Mouse (Mus musculus): ENCODE results near the gene Kti12. TPM values are rescaled to one million over a fixed set of nuclear protein-coding genes. Genes with fewer than 3 reads are reported as not detected.

Gene Kti12
- 10.0 and 11.2 TPM in 2 replicates for total RNA-seq (2023)

DNA sequence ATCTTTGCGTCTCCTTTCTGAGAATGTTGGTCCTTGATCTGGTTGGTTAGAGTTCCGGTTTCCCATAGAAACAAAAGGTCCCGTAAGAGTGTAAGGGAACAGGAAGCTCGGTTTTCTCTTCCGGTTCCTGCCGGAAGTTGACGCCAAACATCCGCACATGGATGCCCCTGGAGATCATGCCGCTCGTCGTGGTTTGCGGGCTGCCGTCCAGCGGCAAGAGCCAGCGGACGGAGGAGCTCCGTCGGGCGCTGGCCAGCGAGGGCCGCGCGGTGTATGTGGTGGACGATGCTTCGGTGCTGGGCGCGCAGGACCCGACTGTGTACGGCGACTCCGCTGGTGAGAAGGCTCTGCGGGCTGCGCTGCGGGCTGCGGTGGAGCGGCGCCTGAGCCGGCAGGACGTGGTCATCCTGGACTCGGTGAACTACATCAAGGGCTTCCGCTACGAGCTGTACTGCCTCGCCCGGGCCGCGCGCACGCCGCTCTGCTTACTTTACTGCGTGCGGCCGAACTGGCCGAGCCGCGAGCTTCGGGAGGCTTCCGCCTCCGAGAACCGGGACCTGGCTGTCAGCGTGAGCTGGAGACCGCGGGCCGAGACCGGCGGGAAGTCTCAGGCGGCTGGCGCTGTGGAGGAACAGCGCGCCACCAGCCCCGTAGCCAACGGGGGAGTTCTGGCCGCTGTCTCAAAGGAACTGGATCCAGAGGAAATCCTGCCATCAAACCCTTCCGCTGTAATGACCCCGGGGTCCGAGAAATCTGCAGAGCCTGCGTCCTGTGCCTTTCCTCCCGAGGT lies at the start of gene Kti12:
Kti12 (plus strand) TSS at position 71 of the 790 bp plus-strand sequence.

DNA sequence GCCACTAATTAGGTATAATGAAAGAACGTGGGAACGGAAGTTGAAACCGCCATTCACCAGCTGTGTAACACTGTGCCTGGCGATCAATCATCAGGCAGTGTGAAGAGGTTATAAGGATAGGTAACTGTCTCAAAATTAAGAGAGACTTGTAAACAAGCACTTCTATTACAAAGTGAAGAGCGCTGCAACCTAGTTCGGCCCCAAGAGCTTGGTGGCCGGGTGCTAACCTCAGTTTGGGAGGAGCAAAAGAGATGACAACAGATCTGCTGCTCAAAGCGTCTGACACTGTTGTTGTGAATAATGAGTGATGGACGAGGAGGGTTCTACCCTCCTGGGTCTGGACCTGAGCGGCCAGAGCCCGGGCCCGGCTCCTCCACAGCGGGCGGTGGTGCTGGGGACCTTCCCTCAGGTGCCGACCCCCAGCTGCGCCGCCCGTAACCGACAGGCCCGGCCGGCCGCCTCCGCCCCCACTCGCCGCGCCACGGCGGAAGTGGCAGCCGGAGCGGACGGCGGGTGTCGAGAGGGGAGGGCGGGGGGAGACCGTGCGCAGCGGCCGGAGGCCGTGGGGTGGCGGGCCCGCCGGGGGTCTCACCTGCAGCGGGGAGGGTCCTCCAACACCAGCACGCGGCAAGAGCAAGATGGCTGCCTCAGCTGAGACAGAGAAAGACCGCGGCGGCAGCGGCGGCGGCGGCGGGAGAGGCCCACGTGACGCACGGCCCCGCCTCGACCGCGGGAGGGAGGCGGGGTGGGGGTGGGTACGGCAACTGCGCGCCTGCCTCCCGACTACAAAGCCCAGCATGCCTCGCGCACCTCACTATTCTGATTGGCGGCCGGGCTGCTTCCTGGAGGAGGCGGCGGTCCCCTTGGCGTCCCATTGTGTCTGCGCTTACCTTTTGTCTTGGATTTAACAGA lies 14.4 kb upstream of the Kti12 start, which contains the start of gene Btf3l4:
Btf3l4 (minus strand) TSS at position 699 of the 912 bp plus-strand sequence.

DNA sequence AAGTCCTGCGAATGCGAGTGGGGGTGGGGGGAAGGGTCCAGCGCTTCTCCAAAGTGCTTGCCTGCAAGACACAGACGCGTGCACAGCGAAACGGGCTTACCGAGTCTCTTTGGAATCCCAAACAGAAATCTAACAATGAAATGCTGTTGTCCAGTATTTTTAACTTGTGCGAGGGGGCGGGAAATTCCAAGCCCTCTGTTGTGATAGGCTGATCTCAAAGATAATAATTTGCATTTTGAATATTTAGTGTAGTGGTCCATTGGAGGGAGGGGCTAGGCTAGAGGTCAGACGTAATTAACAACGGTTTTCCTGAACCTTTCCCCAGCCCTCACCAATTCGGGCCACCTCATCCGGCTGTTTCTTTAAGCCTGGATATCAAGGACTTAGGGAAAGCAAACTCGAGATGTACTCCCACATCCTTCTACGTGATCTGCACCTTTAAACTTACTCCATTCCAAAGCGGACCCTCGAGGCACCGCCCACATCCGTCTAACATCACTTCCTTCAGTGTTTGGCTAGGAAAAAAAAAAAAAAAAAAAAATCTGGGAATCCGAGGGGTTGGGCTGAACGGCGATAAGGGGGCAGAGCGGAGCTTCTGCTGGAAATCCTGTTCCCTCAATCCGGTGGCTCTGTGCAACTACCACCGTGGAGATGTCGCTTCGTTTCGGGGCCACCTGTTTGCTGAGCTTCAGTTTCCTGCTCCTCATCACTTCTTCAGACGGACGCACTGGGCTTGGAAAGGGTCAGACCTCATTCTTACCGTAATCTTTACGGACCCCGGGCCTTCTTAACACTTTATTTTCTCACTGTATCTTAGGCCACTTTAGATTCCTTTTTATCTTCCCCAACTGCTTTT lies 13.2 kb upstream of the Kti12 start, which contains the start of gene Txndc12:
Txndc12 (plus strand) TSS at position 487 of the 856 bp plus-strand sequence.

DNA sequence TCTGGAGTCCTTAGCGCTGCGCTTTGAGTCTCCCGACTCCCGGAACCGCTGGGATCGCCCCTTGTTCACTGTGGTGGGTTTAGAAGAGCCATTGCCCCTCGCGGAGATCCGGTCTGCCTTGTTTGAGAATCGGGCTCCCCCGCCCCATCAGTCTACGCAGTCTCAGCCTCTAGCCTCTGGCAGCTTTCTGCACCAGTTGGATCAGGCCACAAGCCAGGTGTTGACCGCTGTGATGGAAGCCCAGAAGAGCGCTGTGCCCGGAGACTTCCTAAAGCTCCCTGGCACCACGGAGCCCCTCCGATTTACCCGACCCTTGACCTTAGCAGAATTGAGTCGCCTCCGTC lies 892 bp downstream of the Kti12 start, which contains the start of gene A730015C16Rik:
A730015C16Rik (minus strand) TSS at position 115 of the 344 bp plus-strand sequence.

DNA sequence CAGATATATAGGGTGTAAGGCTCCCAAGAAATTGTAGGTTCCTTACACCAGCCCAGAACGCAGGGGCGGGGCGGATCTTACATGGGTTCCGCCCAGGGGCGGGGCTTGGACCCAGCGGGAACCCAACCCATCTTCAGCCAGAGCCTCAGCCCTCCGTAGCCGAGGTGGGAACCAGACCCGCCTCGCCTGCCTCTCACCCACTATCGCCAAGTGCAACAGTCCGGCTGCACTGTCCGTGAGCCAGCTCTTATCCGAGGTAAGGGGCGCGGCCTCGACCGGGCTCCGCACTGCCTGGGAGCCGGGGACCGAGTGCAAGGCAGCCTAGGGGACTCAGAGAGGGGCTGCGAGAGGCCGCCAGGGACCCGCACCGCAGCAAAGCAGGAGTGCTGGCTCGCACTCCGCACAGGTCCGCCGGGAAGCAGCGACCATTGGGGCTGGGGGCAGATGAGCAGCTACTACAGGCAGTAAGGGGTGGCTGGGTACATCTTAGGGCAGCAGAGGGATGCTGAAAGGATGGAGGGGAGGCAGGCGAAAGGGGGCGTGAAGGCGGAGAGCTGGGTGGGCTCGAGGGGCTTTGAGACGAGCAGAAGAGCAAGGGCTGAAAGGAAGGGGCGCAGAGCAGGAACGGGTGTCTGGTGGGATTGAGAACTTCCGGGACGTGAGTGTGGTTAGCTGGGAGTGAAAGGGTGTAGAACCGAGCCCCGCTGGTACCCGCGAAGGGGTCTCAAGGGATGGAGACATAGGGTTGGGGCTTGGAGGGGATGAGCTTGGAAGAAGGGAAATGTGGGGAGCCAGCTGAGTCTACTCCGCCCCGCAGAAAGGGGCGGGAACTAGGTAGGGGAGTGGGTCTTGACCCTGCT lies 31.6 kb downstream of the Kti12 start, which contains the start of gene Rab3b:
Rab3b (plus strand) TSS at position 101 of the 860 bp plus-strand sequence.

Other genes with a start within 250 kb of the Kti12 start
- 36.4 and 51.5 TPM in 2 replicates for gene Cc2d1b, start 227.8 kb upstream of the Kti12 start, total RNA-seq (2023)
- gene 3110021N24Rik, start 128.1 kb upstream of the Kti12 start, total RNA-seq (2023): not detected in 2 replicates
- gene Zfyve9, start 67.0 kb upstream of the Kti12 start, total RNA-seq (2023): 4.1 and 5.8 TPM in 2 replicates
- gene Btf3l4, start 14.2 kb upstream of the Kti12 start, total RNA-seq (2023): 32.1 and 37.2 TPM in 2 replicates
- 22.7 and 25.5 TPM in 2 replicates for gene Txndc12, start 13.2 kb upstream of the Kti12 start, total RNA-seq (2023)
- not detected in 2 replicates for gene A730015C16Rik, start 834 bp downstream of the Kti12 start, total RNA-seq (2023)
- not detected in 2 replicates for gene Rab3b, start 31.3 kb downstream of the Kti12 start, total RNA-seq (2023)
- gene Nrd1, start 152.9 kb downstream of the Kti12 start, total RNA-seq (2023): 146 and 209 TPM in 2 replicates